Mouse (Mus musculus): ENCODE results near the gene Pcyt1a. TPM values are rescaled to one million over a fixed set of nuclear protein-coding genes. Genes with fewer than 3 reads are reported as not detected.

Pcyt1a gene
- total and polyA plus RNA-seq, 3 experiments = 17.0 to 25.7 (median 21.1) TPM

DNA sequence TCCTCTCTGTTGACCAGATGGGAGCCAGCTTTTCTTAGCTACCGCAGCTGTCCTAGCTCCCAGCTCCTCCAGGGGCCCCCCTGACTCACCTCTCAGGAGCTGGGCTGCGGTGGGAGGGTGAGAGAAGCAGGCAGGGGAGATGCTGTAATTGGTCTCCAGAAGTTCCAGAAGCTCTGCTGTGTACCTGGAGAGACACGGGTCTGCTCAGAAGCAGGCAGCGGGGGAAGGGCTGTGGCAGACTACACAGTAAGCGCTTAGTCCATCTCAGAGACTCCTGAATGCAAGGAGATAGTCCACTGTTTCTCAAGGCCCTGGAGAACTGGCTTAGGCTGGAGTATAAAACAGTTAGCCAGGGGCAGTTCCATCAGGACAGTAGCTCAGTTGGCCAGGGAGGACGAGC is 55.3 kb downstream of the Pcyt1a start:
- no peaks in the 10 kb centered on the region for H3K79me2 ChIP-seq (replicated peaks; ENCODE audit: control insufficient read depth, extremely low read depth, insufficient read depth, poor library complexity, severe bottlenecking)
- no peak overlapping the region for H3K4me2 ChIP-seq (ENCODE audit: insufficient read depth, low read depth, poor library complexity, severe bottlenecking)
- TF ChIP-seq POLR2A (IDR thresholded peaks at IDR 0.05; ENCODE audit: low read depth, low read length) = no peak
- TF ChIP-seq CHD2 (IDR thresholded peaks at IDR 0.05; ENCODE audit: low read length) = no peak
- no peak for TF ChIP-seq JUND (conservative IDR thresholded peaks at IDR 0.05; ENCODE audit: low read depth, low read length)
- no peak for TF ChIP-seq CHD1 (IDR thresholded peaks at IDR 0.05; ENCODE audit: low read depth, low read length)
- TF ChIP-seq NELFE (IDR thresholded peaks at IDR 0.05; ENCODE audit: low read depth, low read length) = no peak
- no peak for TF ChIP-seq CTCF (conservative IDR thresholded peaks at IDR 0.05 in 1 of 2, IDR thresholded peaks at IDR 0.05 in 1 of 2; ENCODE audit: low read depth in 2 of 2, low read length in 2 of 2)
- no peak for TF ChIP-seq NRF1 (IDR thresholded peaks at IDR 0.05; ENCODE audit: low read depth, low read length)
- no peak overlapping the region for H3K9ac ChIP-seq (ENCODE audit: insufficient read depth, low read depth)
- DNase-seq (ENCODE audit: extremely low read depth) = no peak
- dilution Hi-C loops (cut with MboI; ENCODE audit: extremely low pct_ligation_motif_present, extremely low pct_unique_long_range_greater_than_20kb, low sequenced_read_pairs) = no loop called here
- in situ Hi-C loops (cut with MboI; ENCODE audit: low pct_ligation_motif_present, low pct_unique_long_range_greater_than_20kb, low sequenced_read_pairs) = no loop called here
- peaks cover 0 to 6% of the 10 kb centered on the region in 2 experiments; a peak in 2 of 4 replicates for H3K4me1 ChIP-seq (ENCODE audit: control insufficient read depth in 1 of 2, insufficient read depth in 2 of 2)
- no peak overlapping the region for H3K27ac ChIP-seq (ENCODE audit: insufficient read depth, low read depth)
- H3K27me3 ChIP-seq (replicated peaks) = peaks cover 4% of the 10 kb centered on the region
- no peak overlapping the region for H3K4me3 ChIP-seq (replicated peaks in 1 of 3; ENCODE audit: low read depth in 2 of 3, low read length in 2 of 3, poor library complexity in 1 of 3)
- H3K9me3 ChIP-seq (replicated peaks; ENCODE audit: low read length) = no peaks in the 10 kb centered on the region
- no peaks in the 10 kb centered on the region for H3K36me3 ChIP-seq (replicated peaks in 1 of 2; ENCODE audit: control insufficient read depth in 1 of 2, insufficient read depth in 1 of 2, low read length in 1 of 2)

DNA sequence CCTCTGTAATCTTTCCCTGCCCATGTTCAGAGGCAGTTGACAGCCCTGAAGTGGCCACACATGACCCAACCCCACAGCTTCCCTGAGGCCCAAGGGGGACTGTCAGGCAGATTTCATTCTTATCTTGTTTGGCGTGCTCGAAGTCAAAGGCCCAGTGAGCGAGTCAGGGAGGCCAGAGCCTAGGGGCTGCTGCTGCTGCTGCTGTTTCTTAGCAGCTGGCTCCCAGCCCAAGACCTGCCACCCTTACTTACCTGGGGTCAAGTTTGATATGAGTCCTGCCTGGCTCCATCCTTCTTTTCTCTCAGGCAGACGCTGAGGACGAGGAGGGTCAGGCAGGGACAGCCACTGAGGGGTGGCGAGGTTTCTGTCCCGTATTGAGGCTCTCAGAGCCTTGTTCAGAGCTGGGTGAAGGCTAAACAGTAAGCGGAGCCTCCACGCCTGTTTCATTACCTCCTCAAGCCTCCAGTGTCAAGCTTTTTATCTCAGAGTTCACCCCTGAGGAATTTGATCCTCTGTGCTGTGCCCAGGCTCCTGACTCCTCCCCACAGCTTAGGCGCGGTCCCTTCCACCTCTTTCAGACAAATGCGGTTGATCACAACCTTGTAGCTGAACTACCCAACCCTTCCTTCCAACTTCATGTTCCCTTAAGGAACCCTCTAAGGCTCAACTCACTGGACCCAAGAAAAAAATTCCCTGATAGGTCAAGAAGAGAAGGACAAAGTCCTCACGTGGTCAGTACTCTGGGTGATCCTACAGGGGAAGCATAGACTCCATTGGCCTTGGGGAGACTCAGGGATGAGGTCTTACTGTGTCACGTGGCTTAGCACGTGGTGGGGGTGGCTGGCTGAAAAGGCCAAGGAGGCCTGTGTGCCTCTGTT is 56.8 kb downstream of the Pcyt1a start, which contains the start of gene Slc51a:
Slc51a (minus strand) TSS at position 646 of the 878 bp plus-strand sequence.
- dilution Hi-C loops (cut with MboI; ENCODE audit: extremely low pct_ligation_motif_present, extremely low pct_unique_long_range_greater_than_20kb, low sequenced_read_pairs) = no loop called here
- no peak for TF ChIP-seq NELFE (IDR thresholded peaks at IDR 0.05; ENCODE audit: low read depth, low read length)
- no peak for TF ChIP-seq NRF1 (IDR thresholded peaks at IDR 0.05; ENCODE audit: low read depth, low read length)
- TF ChIP-seq ZNF384 (IDR thresholded peaks at IDR 0.05; ENCODE audit: low read depth, low read length) = no peak
- no peak for TF ChIP-seq RCOR1 (conservative IDR thresholded peaks at IDR 0.05; ENCODE audit: low read depth, low read length)
- no peak for TF ChIP-seq MAFK (IDR thresholded peaks at IDR 0.05; ENCODE audit: insufficient replicate concordance, low read length)
- no peak for TF ChIP-seq USF2 (conservative IDR thresholded peaks at IDR 0.05; ENCODE audit: low read depth, low read length)
- no peak for TF ChIP-seq KAT2A (IDR thresholded peaks at IDR 0.05; ENCODE audit: insufficient replicate concordance, low read length)
- no peak for TF ChIP-seq PAX5 (IDR thresholded peaks at IDR 0.05; ENCODE audit: low read length)
- TF ChIP-seq MEF2A (IDR thresholded peaks at IDR 0.05; ENCODE audit: borderline replicate concordance, low read depth, low read length) = no peak
- no peak for TF ChIP-seq E2F4 (IDR thresholded peaks at IDR 0.05; ENCODE audit: insufficient replicate concordance, low read depth, low read length)
- TF ChIP-seq CHD1 (IDR thresholded peaks at IDR 0.05; ENCODE audit: low read depth, low read length) = no peak
- TF ChIP-seq TBP (conservative IDR thresholded peaks at IDR 0.05; ENCODE audit: low read depth, low read length) = no peak
- no peak for TF ChIP-seq SIN3A (IDR thresholded peaks at IDR 0.05; ENCODE audit: low read length)
- no peak for TF ChIP-seq POLR2A (IDR thresholded peaks at IDR 0.05; ENCODE audit: low read depth, low read length)
- no peak for TF ChIP-seq ZKSCAN1 (IDR thresholded peaks at IDR 0.05; ENCODE audit: borderline replicate concordance, low read depth, low read length)
- no peak for TF ChIP-seq MAZ (IDR thresholded peaks at IDR 0.05; ENCODE audit: low read depth, low read length)
- TF ChIP-seq RAD21 (IDR thresholded peaks at IDR 0.05; ENCODE audit: low read depth, low read length) = no peak
- in situ Hi-C loops (cut with MboI; ENCODE audit: low pct_ligation_motif_present, low pct_unique_long_range_greater_than_20kb, low sequenced_read_pairs) = no loop called here

More for the DNA sequence above, 56.8 kb downstream of the Pcyt1a start, which contains the start of gene Slc51a:
- H3K79me2 ChIP-seq (replicated peaks; ENCODE audit: control insufficient read depth, extremely low read depth, insufficient read depth, poor library complexity, severe bottlenecking) = no peaks in the 10 kb centered on the region
- no peak within 1 kb of the TSS for H3K4me3 ChIP-seq (replicated peaks in 1 of 3; ENCODE audit: low read depth in 2 of 3, low read length in 2 of 3, poor library complexity in 1 of 3)
- no peak within 1 kb of the TSS for H3K4me2 ChIP-seq (ENCODE audit: insufficient read depth, low read depth, poor library complexity, severe bottlenecking)
- peaks cover 0 to 10% of the 10 kb centered on the region in 2 experiments; a peak in 2 of 4 replicates for H3K4me1 ChIP-seq (ENCODE audit: control insufficient read depth in 1 of 2, insufficient read depth in 2 of 2)
- H3K36me3 ChIP-seq (replicated peaks in 1 of 2; ENCODE audit: control insufficient read depth in 1 of 2, insufficient read depth in 1 of 2, low read length in 1 of 2) = no peaks in the 10 kb centered on the region
- peaks cover 4% of the 10 kb centered on the region for H3K27me3 ChIP-seq (replicated peaks)
- no peak for DNase-seq (ENCODE audit: extremely low read depth)
- H3K9ac ChIP-seq (ENCODE audit: insufficient read depth, low read depth) = no peak within 1 kb of the TSS
- no peaks in the 10 kb centered on the region for H3K9me3 ChIP-seq (replicated peaks; ENCODE audit: low read length)
- no peak within 1 kb of the TSS for H3K27ac ChIP-seq (ENCODE audit: insufficient read depth, low read depth)
